Mouse (Mus musculus) lung, embryonic 14.5 days (tissue): ENCODE data around the gene Mfsd13b. TPM values are rescaled to one million over a fixed set of nuclear protein-coding genes. Genes with fewer than 3 reads are reported as not detected.

Source experiments
- ATAC-seq: fragments of 200-750 bp; cut with Nextera tagmentation; 2 replicates; pipeline ENCODE4 v1.8.0; 2017; ENCODE audit warnings: mild to moderate bottlenecking, moderate TSS enrichment, moderate library complexity; ENCODE audit not compliant: insufficient read depth
- DNase-seq: peaks from one replicate; pipeline ENCODE4 v3.0.0-alpha.2; 2015
- H3K27ac ChIP-seq: fragments of 300-500 bp; sonication (generic); 2 replicates; pipeline ENCODE4 v1.5.1; 2014; ENCODE audit warnings: low read depth, mild to moderate bottlenecking, moderate library complexity
- H3K27me3 ChIP-seq: fragments of 300-500 bp; sonication (generic); 2 replicates; pipeline ENCODE4 v1.6.1; 2014; ENCODE audit warnings: low read length, control low read depth; ENCODE audit not compliant: insufficient read depth
- H3K36me3 ChIP-seq: fragments of 300-500 bp; sonication (generic); 2 replicates; pipeline ENCODE4 v1.6.1; 2014; ENCODE audit warnings: control low read depth; ENCODE audit not compliant: insufficient read depth
- H3K4me1 ChIP-seq: fragments of 300-500 bp; sonication (generic); 2 replicates; pipeline ENCODE4 v1.6.1; 2014; ENCODE audit warnings: antibody characterized with exemption, control low read depth; ENCODE audit not compliant: insufficient read depth
- H3K4me2 ChIP-seq: fragments of 300-500 bp; sonication (generic); 2 replicates; pipeline ENCODE4 v1.6.1; 2014; ENCODE audit warnings: mild to moderate bottlenecking
- H3K4me3 ChIP-seq: fragments of 300-500 bp; sonication (generic); 2 replicates; pipeline ENCODE4 v1.5.1; 2014; ENCODE audit warnings: low read depth, low read length
- H3K9ac ChIP-seq: fragments of 300-500 bp; sonication (generic); 2 replicates; pipeline ENCODE4 v1.6.1; 2014
- H3K9me3 ChIP-seq: fragments of 300-500 bp; sonication (generic); 2 replicates; pipeline ENCODE4 v1.6.1; 2016; ENCODE audit warnings: low read depth, low read length, control low read depth
- CTCF ChIP-seq: IDR thresholded peaks from 2 replicates; pipeline ENCODE4 v1.5.1; 2016; ENCODE audit warnings: antibody characterized with exemption, low read depth
- WGBS: fragments of 180-500 bp; shearing (Covaris S2); extraction: QIAGEN DNeasy Blood & Tissue Kit; methylation state at CpG from one replicate; pipeline ENCODE4 v1.1.7; 2014; 5-methylcytosine and 5-hydroxymethylcytosine counted together
- polyA plus RNA-seq: library from polyadenylated mRNA; unstranded; fragments of >200 nt; fragmentation: Nextera tagmentation; extraction: Ambion mirVana; gene quantifications from 2 replicates; pipeline ENCODE4 v1.2.1, GENCODE M21; 2014

Mfsd13b gene
- polyA plus RNA-seq, 1 experiment from 2014 or later: not detected

GRCm38 (mm10) chr7:120982968-120983367 lies 659 bp downstream of the Mfsd13b start:
- DNase-seq (no peak), ATAC-seq (no peak)
- WGBS: 4% methylated on average over 7 of the region's 7 CpGs
- no peaks in the 10 kb centered on the region for H3K27me3 ChIP-seq
- no peaks in the 10 kb centered on the region for H3K36me3 ChIP-seq
- TF ChIP-seq CTCF: no peak
- no peak overlapping the region for H3K27ac ChIP-seq
- peak overlapping the region; percentile 70 for H3K4me2 ChIP-seq
- H3K4me3 ChIP-seq: peak overlapping the region; percentile 72
- H3K4me1 ChIP-seq: peaks cover 13% of the 10 kb centered on the region; the same call in 1 of the 2 replicates
- no peaks in the 10 kb centered on the region for H3K9me3 ChIP-seq
- H3K9ac ChIP-seq: peak overlapping the region; percentile 72

DNA sequence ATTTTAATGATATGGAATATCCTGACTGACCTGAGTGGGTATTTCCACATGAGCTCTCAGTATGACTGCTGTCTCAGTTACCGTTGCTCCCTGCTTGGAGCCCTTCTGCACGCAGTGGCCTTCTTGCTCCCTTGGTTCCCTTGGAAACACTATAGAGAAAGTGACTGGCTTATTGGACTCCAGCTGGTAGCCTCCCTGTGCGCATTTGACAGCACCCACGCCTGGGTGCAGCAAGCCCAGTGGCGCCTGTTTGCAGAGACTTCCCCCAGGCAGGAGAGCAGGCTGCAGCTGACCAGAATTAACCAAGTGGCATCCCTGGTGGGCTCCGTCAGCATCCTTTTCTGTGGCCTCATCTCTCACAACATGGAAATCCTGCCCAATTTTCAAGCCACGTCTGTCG lies 8.9 kb downstream of the Mfsd13b start:
- 75% methylated on average over 8 of the region's 8 CpGs for WGBS
- no peak overlapping the region for H3K4me2 ChIP-seq
- no peaks in the 10 kb centered on the region for H3K4me1 ChIP-seq
- H3K9ac ChIP-seq: no peak overlapping the region
- H3K27me3 ChIP-seq: no peaks in the 10 kb centered on the region
- no peak for TF ChIP-seq CTCF
- no peak overlapping the region for H3K27ac ChIP-seq
- no peak overlapping the region for H3K4me3 ChIP-seq
- ATAC-seq (no peak), DNase-seq (no peak)
- H3K9me3 ChIP-seq: no peaks in the 10 kb centered on the region
- no peaks in the 10 kb centered on the region for H3K36me3 ChIP-seq

DNA sequence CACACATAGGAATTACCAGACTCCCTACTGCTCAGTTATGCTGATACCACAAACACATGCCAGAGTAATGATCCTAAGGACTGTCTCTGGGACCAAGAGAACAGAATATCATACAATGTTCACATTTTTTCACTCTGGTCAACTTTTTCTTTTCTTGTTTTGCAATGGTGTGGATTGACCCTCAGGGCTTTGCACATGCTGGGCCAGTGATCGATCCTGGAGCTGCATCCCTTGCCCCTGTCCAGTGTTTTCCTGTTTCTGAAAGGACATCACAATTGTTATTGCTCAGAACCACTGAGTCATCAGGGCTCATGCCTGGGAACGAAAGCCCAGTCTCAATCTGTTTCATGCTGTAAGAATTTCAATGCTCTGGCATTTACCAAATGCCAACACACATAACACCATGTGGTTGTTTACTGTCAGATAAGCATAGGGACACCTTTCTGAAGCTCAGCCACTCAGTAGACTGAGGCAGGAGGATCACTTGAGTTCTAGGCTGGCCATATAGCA lies 16.8 kb downstream of the Mfsd13b start:
- Histone ChIP-seq H3K27me3 (no peaks in the 10 kb centered on the region), H3K4me1 (no peaks in the 10 kb centered on the region), H3K4me3 (no peak overlapping the region), H3K4me2 (no peak overlapping the region), H3K9me3 (no peaks in the 10 kb centered on the region), H3K36me3 (no peaks in the 10 kb centered on the region), H3K9ac (no peak overlapping the region), H3K27ac (no peak overlapping the region)
- WGBS: 74% methylated on average over 2 of the region's 2 CpGs
- no peak for ATAC-seq
- DNase-seq: no peak
- TF ChIP-seq CTCF: no peak

- Histone ChIP-seq H3K27ac (no peak overlapping the region), H3K36me3 (no peaks in the 10 kb centered on the region)
These were observed 17.9 kb downstream of the Mfsd13b start for GRCm38 (mm10) chr7:121000065-121000822.

DNA sequence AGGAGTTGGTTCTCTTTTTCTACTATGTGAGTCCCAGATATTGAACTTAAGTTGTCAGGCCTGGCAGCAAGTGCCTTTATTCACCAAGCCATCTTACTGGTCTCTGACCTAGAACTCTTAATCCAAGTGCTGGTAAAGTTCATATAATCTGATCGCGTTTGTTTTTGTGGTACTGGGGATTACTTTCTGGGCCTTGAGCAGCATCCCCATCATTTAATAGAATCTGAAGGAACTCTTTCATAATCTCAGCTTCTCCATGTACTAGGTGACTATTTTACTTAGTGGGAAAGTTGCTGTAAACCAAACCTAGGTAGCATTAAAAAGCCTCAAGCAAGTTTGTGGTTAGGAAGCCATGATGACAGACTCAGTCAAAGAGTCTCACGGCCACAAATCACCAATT lies 19.6 kb downstream of the Mfsd13b start:
- 80% methylated on average over 3 of the region's 3 CpGs for WGBS
- Histone ChIP-seq H3K27ac (no peak overlapping the region), H3K9me3 (no peaks in the 10 kb centered on the region)

More at GRCm38 (mm10) chr7:121000065-121000822, 17.9 kb downstream of the Mfsd13b start:
- H3K9me3 ChIP-seq: no peaks in the 10 kb centered on the region
- no peak for TF ChIP-seq CTCF
- WGBS: 63% methylated on average over 3 of the region's 3 CpGs
- no peaks in the 10 kb centered on the region for H3K27me3 ChIP-seq
- H3K4me2 ChIP-seq: no peak overlapping the region
- no peak overlapping the region for H3K4me3 ChIP-seq
- H3K4me1 ChIP-seq: no peaks in the 10 kb centered on the region
- no peak for ATAC-seq
- no peak overlapping the region for H3K9ac ChIP-seq
- no peak for DNase-seq

GRCm38 (mm10) chr7:121002407-121002928 lies 20.2 kb downstream of the Mfsd13b start:
- no peak for ATAC-seq
- TF ChIP-seq CTCF: no peak
- H3K9me3 ChIP-seq: no peaks in the 10 kb centered on the region
- no peaks in the 10 kb centered on the region for H3K36me3 ChIP-seq
- DNase-seq: no peak
- 77% methylated on average over 5 of the region's 5 CpGs for WGBS
- H3K4me3 ChIP-seq: no peak overlapping the region
- no peak overlapping the region for H3K27ac ChIP-seq
- H3K27me3 ChIP-seq: no peaks in the 10 kb centered on the region
- no peaks in the 10 kb centered on the region for H3K4me1 ChIP-seq
- H3K9ac ChIP-seq: no peak overlapping the region
- H3K4me2 ChIP-seq: no peak overlapping the region

More for the DNA sequence above, 19.6 kb downstream of the Mfsd13b start:
- Histone ChIP-seq H3K27me3 (no peaks in the 10 kb centered on the region), H3K4me2 (no peak overlapping the region), H3K9ac (no peak overlapping the region), H3K36me3 (no peaks in the 10 kb centered on the region), H3K4me3 (no peak overlapping the region), H3K4me1 (no peaks in the 10 kb centered on the region)
- ATAC-seq: no peak
- no peak for TF ChIP-seq CTCF
- no peak for DNase-seq

- no peak overlapping the region for H3K4me2 ChIP-seq
- ATAC-seq (no peak), DNase-seq (no peak)
- no peaks in the 10 kb centered on the region for H3K9me3 ChIP-seq
- H3K4me3 ChIP-seq: no peak overlapping the region
- TF ChIP-seq CTCF: no peak
- H3K36me3 ChIP-seq: no peaks in the 10 kb centered on the region
- H3K27me3 ChIP-seq: no peaks in the 10 kb centered on the region
- no peak overlapping the region for H3K27ac ChIP-seq
- no peaks in the 10 kb centered on the region for H3K4me1 ChIP-seq
- no peak overlapping the region for H3K9ac ChIP-seq
- 65% methylated on average over 4 of the region's 4 CpGs for WGBS
These were observed 21.6 kb downstream of the Mfsd13b start for GRCm38 (mm10) chr7:121003793-121004418.
